Mouse (Mus musculus) thymus, postnatal 25 days (tissue): ENCODE results near the gene Rilp.
A peak's percentile ranks its signal among the peaks of the same experiment; 100 is the strongest.

Experiments used
- DNase-seq: peaks from one replicate; pipeline ENCODE4 v3.0.0; 2022

The Rilp gene

DNA sequence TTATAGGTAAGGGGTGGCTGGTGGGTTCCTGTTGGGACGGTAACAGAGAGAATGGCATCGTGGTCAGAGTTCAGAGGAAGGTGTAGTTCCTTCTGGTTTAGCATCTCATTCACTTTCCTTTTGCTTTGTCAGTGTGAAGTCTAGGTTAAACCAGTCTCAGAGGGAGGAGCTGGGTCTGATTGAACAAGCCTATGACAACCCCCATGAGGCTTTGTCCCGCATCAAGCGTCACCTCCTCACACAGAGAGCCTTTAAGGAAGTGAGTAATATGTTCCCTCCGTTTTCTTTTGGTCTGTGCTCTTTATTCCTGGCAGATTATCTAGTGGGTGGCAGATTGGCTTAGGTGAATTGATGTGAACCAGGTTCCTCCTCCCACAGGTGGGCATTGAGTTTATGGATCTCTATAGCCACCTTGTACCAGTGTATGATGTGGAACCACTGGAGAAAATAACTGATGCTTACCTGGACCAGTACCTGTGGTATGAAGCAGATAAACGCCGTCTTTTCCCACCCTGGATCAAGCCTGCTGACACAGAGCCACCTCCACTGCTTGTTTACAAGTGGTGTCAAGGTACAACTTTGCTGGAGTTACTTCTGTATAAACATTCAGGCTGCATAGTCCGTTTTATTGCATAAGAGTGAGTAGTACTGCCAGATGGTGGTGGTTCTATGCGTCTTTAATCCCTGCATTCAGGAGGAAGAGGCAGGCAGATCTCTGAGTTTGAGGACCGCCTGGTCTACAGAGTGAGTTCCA is 15.4 kb upstream of the Rilp start:
- no peak for DNase-seq

DNA sequence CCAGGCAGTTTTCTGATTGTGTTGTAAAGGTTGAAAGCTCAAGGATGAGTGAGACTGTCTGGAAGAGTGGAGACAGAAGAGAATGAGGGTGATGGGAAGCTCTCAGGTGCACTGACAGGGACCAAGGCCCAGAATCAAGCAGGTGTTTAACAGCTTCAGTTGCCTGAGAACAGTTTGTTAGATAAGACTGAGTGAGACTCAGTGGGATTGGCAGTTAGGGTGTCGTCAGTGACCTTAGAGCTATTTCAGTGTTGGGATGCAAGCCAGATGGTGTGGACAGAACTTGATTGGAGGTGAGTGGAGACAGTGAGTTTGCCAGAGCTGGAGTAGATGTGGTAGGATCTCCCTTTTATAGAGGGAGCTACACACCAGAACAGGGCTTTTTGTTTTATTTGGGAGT is 11.8 kb upstream of the Rilp start:
- no peak for DNase-seq

DNA sequence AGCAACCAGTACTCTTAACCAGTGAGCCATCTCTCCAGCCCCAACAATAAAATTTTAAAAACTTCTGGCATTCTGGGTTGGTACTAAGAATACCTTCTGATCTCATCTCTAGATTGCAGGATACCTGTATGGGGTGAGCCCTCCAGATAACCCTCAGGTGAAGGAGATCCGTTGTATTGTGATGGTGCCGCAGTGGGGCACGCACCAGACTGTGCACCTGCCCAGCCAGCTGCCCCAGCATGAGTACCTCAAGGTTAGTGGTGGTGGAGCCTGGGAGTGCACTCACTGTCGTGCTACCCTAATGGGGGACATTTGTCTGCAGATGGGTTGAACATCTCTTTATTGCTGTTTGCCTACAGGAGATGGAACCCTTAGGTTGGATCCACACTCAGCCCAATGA is 1.7 kb upstream of the Rilp start:
- no peak for DNase-seq

DNA sequence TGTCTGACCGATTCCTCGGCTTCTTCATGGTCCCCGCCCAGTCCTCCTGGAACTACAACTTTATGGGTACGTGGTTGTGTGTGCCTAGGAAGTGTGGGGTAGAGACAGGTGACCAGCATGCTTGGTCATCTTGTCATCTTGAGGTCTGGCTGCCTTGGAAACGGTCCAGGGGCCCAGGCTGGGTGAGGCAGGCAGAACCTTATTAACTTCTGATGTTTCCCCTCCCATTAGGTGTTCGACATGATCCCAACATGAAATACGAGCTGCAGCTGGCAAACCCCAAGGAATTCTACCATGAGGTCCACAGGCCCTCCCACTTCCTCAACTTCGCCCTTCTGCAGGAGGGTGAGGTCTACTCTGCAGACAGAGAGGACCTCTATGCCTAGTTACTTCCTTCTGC is 990 bp upstream of the Rilp start:
- DNase-seq: no peak

DNA sequence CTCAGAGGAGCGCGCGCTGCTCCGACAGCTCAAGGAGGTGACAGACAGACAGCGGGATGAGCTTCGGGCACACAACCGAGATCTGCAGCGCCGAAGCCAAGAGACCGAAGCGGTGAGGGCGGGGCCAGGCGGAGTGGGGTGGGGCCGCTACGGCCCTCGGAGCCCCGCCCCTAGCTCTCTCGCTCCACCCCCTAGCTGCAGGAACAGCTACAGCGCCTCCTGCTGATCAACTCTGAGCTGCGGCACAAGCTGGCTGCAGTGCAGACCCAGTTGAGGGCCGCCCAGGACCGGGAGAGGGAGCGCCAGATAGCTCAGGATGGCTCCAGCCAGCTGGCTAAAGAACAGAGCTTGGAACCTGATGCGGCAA is 716 bp downstream of the Rilp start:
- DNase-seq: peak; percentile 93

DNA sequence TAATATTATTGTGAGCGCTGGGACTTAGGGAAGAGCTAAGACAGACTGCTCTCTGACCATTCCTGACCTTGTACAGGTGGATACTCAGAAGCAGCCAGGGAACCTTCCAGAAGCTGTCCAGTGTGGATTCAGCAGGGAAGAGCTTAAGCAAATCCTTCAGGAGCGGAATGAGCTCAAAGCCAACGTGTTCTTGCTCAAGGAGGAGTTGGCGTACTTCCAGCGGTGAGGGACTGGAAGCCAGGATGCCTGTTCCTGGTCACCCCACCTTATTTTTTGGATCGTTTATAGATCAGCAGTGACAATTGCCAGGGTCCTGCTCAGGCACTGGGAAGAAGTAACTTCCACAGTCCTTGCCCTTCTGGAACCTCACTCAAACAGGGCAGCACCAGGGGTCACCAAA is 1.3 kb downstream of the Rilp start:
- DNase-seq: no peak

DNA sequence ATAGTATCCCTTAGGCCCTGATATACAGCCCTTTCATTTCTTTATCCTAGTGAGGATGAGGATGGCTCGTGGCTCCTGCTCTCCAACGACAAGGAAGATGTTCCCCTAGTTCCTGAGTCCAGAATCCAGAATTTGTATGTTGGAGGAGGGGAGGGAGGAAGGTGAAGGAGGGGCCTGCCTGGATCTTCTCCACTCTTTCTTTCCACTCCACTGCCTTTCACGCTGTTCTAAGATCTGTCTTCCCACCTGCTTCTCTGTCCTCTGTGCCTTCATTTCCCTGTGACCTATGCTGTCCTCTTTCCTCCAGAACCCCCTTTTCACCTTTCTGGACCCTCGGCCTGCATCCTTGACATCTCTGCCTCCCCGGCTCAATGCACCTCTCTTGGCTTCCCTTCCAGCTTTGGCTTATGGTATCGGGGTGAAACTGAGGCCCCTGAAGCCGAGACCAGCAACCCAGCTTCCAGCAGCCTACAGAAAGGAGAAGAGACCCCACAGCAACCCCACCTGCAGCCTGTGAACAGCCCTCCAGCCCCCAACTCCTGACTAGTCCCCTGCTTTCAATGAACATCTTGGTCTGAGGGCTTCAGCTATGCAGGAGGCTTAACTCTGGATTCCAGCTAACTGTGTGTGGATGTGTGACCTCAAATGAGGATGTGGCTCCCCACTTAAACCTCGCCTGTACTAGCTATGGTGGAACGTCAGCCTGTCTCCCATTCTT is 2.6 kb downstream of the Rilp start:
- DNase-seq: no peak

DNA sequence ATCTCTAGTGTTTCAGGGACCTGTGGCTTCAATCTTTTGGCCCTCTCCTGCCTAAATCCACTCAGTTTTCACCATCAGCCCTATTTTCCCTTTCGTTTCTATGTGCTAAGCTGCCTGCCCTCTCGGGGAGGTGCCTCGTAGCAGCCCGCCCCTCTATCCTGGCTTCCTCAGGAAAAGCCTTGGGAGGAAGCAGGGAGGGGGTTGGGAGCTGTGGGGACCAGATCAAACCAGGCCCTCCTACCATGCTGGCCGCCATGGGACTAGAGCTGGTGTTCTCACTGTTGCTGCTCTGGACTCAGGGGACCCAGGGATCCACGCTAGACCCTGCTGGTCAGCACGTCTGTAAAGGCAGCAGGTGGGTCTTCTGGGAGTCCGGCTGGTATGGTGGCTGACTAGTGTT is 3.4 kb downstream of the Rilp start, which contains the start of gene Scarf1:
TSS of gene Scarf1 (plus strand) at position 205 of the 400 bp plus-strand sequence.
- no peak for DNase-seq

DNA sequence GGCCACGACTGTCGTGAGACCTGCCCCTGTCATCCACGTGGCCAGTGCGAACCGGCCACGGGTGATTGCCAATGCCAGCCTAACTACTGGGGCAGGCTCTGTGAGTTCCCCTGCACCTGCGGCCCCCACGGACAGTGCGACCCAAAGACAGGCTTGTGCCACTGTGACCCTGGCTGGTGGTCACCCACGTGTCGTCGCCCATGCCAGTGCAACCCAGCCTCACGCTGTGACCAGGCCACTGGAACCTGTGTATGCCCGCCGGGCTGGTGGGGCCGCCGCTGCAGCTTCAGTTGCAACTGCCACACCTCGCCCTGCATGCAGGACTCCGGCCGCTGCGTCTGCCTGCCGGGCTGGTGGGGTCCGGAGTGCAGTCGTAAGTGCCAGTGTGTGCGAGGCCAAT is 5.3 kb downstream of the Rilp start:
- DNase-seq: no peak

DNA sequence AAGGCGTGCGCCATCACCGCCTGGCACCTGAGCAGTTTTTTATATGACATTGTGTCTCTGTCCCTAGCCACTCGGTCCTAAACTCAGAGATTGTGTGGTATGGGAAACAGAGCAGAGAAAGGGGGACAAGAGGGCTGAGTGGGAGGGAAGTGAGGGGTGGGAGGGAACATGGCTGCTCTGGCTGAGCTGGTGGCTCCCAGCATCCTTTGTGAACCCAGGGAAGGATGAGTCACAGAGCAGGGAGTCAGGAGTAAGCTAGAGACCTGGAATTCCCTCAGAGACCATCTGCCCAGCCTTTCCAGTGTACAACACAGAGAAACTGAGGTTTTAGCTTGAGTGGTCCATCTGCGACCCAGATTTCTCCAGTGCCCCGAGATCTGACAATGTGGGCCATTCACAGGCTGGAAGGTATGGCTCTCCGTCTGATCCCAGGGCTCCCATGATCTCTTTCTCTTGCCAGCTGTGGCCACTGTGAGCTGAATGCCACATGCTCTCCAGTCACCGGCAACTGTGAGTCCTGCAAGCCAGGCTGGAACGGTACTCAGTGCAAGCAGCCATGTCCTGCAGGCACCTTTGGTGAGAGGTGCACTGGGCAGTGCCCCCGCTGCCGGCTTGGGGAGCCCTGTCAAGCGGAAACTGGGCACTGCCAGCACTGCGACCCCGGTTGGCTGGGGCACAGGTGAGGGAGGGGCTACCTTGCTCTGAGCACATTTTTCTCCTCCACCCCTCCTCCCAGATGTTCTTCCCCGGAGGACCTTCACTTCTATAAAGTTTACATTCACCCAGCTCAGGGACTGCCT is 10.1 kb downstream of the Rilp start:
- no peak for DNase-seq

DNA sequence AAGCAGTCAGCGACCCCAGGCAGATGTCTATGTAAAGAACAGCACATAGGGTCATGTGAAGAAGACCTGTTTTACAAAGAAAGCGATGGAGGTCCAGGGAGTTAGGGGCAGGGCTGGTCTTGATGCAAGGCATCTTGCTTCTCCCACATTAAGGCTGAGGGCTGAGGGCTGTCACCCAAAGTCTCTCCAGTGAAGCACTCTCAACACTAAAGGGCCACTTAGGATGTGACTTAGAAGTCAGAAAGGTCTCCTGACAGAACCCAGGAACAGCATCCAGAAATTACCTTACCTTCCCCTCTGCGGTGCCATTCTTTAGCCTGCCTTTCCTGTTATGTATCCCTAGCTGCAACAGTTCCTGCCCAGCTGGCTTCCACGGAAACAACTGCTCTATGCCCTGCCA is 11.7 kb downstream of the Rilp start:
- no peak for DNase-seq

DNA sequence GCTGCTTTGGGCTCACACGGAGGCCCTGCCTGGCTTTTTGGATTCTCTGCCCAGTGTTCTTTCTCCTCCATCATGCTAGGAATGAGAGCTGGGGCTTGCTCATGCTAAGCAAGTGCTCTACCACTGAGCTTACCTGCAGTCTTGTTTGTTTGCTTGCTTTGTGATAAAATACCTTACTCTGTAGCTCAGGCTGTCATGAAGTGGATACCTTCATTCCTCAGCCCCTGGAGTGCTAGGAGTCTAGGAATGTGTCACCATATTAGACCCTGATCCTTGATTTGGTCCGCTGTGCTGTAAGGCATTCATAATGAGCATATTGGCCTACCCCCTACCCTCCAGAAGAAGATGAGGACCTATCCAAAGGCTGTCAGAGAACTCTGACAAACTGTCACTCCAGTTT is 12.9 kb downstream of the Rilp start:
- DNase-seq: no peak

DNA sequence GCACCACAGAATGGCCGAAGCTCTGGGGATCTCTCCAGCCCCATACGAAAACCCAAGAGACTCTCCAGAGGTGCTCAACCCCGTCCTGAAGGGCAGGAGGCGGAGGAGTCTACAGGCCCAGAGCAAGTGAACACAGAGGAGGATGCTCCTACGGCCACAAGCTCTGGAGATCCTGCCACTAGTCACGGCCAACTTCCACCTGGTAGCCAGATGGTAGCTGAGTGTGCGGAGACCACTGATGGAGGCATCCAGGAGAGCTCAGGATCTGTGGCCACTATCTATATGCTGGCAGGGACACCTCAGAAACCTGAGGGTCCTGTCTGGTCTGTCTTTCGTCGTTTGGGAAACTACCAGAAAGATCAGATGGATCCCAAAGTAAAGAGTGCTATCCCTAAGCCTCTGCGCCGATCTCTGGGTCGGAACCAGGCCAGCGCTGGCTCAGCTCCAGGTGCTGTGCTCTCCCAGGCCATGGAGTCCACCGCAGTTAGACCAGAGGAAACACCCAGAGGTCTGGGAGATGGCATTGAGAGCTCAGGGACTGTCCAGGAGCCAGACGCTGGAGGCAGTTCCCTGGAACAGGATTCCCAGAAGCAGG is 15.7 kb downstream of the Rilp start:
- no peak for DNase-seq

DNA sequence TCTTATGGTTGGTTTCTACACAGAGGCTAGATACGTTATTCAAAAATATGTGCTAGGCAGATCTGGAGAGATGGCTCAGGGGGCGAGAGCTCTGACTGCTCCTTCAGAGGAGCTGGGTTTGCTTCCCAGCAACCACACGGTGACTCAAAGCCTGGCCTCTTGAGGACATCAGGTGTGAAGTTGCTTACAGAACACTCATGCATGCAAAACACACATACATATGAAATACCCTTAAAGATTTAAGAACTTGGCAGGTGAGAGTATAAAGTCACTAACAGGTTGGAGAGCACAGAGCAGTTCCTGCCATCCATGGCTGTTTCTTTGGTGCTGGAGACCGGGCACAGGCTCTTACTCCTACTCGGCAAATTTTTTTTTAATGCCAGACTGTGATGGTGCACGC is 17.0 kb downstream of the Rilp start:
- DNase-seq: no peak

DNA sequence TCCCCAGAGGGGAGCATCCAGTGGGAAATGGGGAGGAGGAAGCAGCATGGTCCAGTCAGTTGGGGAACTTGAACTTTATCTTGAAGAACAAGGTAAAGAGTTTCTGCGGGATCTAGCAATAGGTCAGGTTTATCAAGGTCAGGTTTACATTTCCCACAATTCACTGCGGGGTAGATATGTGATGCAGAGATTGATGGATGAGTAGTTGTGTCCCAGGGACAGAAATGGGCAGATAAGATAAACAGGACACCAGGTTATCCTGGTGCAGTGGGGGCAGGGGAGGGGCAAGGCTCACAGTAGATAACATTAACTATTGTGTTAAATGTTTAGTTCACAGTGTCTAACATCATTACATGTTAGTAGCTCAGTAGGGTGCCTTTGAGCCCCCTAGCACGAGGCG is 19.9 kb downstream of the Rilp start:
- DNase-seq: no peak

DNA sequence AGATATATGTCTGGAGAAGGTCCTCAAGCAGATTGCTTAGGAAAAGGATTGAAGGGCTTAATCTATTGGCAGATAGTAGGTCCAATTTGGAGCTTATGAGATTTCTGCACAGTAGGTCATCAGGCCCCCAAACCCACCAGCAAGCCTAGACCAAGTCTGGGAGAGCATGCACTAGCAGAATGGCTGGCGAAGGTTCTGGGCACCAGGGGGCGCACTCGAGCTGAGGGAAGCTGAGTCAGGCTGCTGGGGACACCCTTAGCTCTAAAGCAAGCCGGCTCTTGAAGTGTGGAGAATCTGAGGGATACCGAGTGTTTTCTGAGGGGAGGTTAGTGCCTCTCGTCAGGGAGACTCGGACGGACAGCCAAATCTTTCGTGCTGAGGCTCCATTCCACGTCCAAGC is 20.4 kb downstream of the Rilp start:
- peak; percentile 99 for DNase-seq

DNA sequence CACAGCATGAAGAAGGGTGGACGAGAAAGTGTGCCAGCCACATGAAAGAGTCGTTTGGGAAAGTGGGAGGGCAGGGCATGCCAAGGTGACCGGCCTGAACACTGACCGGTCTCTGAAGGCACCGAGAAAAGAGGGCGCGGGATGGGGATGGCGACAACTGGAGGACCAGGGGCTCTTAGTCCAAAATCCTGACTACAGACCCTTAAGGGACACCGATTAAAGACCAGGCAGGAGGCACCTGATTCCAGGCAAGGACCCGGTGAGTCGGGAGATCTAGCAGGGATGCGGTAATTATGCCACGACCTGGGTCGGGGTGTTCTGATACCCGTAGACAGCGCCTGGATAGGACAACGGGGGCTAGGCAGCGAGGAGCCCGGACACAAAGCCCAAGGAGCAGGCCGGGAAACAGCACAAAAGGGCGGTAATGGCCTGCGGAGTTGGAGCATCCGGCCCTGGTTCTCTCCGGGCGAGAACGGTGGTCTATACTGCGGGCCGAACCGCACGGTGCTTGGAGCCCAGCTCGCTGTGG is 21.0 kb downstream of the Rilp start:
- DNase-seq: peak; percentile 60

DNA sequence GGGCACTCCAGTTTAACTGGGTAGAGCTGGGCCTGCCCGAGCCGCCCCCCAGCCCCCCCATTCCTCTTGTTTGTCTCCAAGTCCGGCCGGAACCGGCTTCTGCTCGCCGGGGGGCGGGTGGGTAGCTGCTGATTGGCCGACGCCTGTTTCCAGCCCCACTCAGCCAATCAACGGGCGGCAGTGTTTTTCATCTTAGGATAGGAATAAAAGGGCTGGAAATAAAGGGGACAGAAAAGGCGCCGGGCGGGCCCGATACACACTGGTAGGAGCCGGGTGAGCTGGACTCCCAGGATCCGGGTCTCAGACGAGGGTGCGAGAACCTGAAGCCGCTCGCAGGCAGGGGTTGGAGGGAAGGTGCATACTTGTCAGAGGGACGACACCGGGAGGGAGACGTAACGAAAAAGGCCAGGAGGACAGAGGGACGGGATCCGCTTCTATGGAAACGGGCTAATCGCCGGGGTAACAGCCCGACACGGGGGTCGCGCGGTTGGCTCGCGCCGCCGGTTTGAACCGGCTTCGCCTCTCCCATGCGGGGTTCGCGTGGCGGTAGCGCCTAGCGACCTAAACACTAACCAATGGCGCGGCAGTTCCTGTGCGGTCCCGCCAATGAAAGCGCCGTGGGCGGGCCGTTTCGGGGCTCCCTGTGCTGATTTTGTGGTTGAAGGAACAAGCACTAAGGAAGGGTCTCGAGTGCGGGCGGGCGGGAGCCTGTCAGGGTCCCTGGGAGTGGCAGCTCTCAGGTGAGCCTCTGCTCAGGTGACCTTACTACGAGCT is 21.8 kb downstream of the Rilp start, which contains the start of gene Slc43a2:
TSS of gene Slc43a2 (plus strand) at position 226 of the 774 bp plus-strand sequence.
- DNase-seq: peak; percentile 95

DNA sequence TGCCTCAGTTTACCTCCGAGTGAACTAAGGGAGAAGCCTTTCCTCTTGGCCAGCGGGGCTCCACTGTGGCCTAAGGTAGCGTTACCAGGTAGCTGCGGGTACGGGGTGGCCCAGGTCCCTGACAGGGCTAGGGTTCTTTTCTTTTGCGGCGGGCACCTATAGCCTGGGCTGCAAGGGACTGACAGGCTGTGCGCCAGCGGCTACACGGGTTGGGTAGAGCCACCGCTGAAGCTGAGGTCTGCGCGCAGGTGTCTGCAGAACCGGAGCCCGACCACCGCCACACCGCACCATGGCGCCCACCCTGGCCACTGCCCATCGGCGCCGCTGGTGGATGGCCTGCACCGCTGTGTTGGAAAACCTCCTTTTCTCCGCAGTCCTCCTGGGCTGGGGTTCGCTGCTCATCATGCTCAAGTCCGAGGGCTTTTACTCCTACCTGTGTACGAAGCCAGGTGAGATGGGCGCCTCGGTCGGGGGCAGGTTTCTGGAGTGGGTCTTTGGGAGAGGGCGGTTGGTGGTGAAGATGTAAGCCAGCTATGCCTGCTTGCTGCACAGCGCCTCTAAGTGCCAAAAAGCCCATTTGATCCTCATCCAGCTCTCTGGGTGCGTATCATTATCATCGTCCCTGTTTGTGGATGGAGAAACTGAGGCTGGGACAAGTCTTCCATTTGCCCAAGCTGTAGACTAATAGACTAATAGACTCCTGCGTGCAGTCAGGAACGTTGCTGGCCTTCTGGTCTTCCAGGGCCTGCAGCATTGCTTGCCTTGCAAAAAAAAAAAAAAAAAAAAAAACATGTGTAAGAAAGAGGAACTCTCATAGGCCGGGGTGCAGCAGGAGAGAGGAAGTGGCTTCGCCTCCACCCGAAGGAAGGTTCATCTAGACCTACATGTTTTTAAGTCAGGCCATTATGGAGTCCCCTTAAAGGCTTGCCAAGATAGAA is 22.7 kb downstream of the Rilp start:
- DNase-seq: peak; percentile 74

DNA sequence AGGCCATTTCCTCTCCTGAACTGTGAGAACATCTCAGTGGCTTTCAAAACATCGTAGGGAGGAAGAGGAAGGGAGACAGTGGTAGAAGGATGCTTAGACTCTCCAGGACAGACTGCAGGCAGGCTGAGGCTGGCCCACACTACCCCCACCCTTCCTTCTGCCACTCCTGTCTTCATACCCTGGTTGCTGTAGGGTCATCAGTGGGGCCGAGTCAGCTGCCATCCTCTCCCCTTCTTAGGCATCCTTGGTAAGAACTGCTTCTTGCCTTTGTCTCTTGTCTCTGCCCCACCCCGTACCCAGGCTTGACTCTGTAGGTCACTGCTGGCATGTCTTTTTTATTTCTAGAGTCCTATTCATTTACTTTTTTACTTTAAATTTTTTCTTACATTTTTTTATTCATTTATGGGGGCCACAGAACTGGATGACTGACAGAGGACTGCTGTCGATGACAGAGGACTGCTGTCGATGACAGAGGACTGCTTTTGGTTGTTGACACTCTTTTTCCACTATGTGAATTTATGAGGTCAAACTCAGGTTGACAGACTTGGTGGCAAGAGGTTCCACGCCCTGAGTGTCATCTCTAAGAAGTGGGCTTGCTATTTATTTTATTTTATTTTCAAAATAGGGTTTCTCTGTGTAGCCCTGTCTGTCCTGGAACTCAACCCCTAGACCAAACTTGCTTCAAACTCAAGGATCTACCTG is 23.6 kb downstream of the Rilp start:
- DNase-seq: no peak
